Mouse (Mus musculus): ENCODE results near the gene Baiap3. TPM values are rescaled to one million over a fixed set of nuclear protein-coding genes. Genes with fewer than 3 reads are reported as not detected.

Gene Baiap3
- total RNA-seq, 2 experiments from 2014 or later: 14.8 to 29.8 TPM

DNA sequence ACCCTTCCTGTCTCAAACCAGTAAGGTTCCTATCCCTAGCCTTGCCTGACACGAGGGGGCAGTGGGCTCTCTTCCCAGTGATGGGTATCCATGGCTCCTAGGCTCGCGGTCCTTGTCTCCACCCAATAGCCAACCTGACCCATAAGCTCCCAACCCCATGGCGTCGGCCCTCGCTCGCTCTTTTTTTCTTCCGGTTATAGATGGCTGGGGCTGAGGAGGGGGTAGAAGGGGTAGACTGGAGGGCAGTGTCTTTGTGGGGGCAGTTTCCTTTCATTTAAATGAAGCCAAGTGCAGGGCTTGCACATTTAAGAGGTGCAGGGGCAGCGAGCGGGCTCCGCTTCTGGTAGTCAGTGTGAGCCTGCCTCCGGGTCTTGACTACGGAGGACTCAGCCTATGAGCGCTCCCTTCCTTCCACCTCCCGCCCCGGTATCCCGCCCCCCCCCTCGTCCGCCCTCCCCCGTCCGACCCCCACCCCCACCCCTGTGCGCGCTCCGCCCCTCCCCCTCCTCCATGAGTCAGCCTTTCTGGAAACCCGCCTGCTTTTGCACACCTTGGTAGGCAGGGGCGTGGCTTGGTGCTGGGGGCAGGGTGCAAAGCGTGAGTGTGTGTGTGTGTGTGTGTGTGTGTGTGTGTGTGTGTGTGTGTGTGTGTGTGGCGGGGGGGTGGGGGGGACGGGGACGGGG, 34.2 kb downstream of the Baiap3 start:
- Histone ChIP-seq H3K27ac (peak overlapping the region; percentile 90), H3K4me3 (peak overlapping the region; percentile 35)
- DNase-seq (ENCODE audit: extremely low spot score in 1 of 2, low spot score in 2 of 2): peak in 1 of 2 experiments; percentile 52
- intact Hi-C loops (cut with DNase I): loop anchor here (2.0 kb wide), 1 partner anchor 33 kb away; the partner anchor contains the start of gene Unkl
- TF ChIP-seq CTCF (IDR thresholded peaks at IDR 0.05): no peak

- Histone ChIP-seq H3K4me3 (no peak overlapping the region), H3K27ac (peak overlapping the region; percentile 90)
- DNase-seq (ENCODE audit: extremely low spot score in 1 of 2, low spot score in 2 of 2): no peak
- TF ChIP-seq CTCF (IDR thresholded peaks at IDR 0.05): no peak
- intact Hi-C loops (cut with DNase I): loop anchor here (2.0 kb wide), 1 partner anchor 32 kb away; the partner anchor contains the start of gene Unkl
Measured at GRCm38 (mm10) chr17:25220746-25221145, 35.4 kb downstream of the Baiap3 start.

GRCm38 (mm10) chr17:25219492-25220295, 36.5 kb downstream of the Baiap3 start:
- no peak overlapping the region; the same call in 1 of the 2 replicates for H3K27ac ChIP-seq
- no peak for DNase-seq (ENCODE audit: extremely low spot score in 1 of 2, low spot score in 2 of 2)
- no peak for TF ChIP-seq CTCF (IDR thresholded peaks at IDR 0.05)
- intact Hi-C loops (cut with DNase I): loop anchor here (2.0 kb wide), 1 partner anchor 31 kb away; the partner anchor contains the start of gene Unkl
- no peak overlapping the region for H3K4me3 ChIP-seq

- DNase-seq (ENCODE audit: extremely low spot score in 1 of 2, low spot score in 2 of 2): no peak
- Histone ChIP-seq H3K4me3 (no peak overlapping the region), H3K27ac (no peak overlapping the region)
- intact Hi-C loops (cut with DNase I): no loop called here
- no peak for TF ChIP-seq CTCF (IDR thresholded peaks at IDR 0.05)
Measured at GRCm38 (mm10) chr17:25218967-25219366, 37.2 kb downstream of the Baiap3 start.

- intact Hi-C loops (cut with DNase I): no loop called here
- Histone ChIP-seq H3K4me3 (no peak overlapping the region), H3K27ac (no peak overlapping the region)
- no peak for TF ChIP-seq CTCF (IDR thresholded peaks at IDR 0.05)
- no peak for DNase-seq (ENCODE audit: extremely low spot score in 1 of 2, low spot score in 2 of 2)
Measured at GRCm38 (mm10) chr17:25215431-25215830, 40.7 kb downstream of the Baiap3 start.

- DNase-seq (ENCODE audit: extremely low spot score in 1 of 2, low spot score in 2 of 2): no peak
- Histone ChIP-seq H3K4me3 (no peak overlapping the region), H3K27ac (peak overlapping the region; percentile 11; the same call in 1 of the 2 replicates)
- intact Hi-C loops (cut with DNase I): no loop called here
- no peak for TF ChIP-seq CTCF (IDR thresholded peaks at IDR 0.05)
Measured at GRCm38 (mm10) chr17:25211705-25212104, 44.5 kb downstream of the Baiap3 start.

GRCm38 (mm10) chr17:25210680-25211466, 45.3 kb downstream of the Baiap3 start:
- DNase-seq (ENCODE audit: extremely low spot score in 1 of 2, low spot score in 2 of 2): no peak
- peak overlapping the region; percentile 28; the same call in 1 of the 2 replicates for H3K27ac ChIP-seq

GRCm38 (mm10) chr17:25210006-25210405, 46.2 kb downstream of the Baiap3 start:
- intact Hi-C loops (cut with DNase I): no loop called here
- H3K27ac ChIP-seq: no peak overlapping the region
- no peak for DNase-seq (ENCODE audit: extremely low spot score in 1 of 2, low spot score in 2 of 2)
- H3K4me3 ChIP-seq: no peak overlapping the region
- no peak for TF ChIP-seq CTCF (IDR thresholded peaks at IDR 0.05)

More at GRCm38 (mm10) chr17:25210680-25211466, 45.3 kb downstream of the Baiap3 start:
- no peak for TF ChIP-seq CTCF (IDR thresholded peaks at IDR 0.05)
- intact Hi-C loops (cut with DNase I): no loop called here
- H3K4me3 ChIP-seq: no peak overlapping the region

GRCm38 (mm10) chr17:25202401-25202800, 53.8 kb downstream of the Baiap3 start:
- no peak for TF ChIP-seq CTCF (IDR thresholded peaks at IDR 0.05)
- no peak overlapping the region for H3K4me3 ChIP-seq
- no peak for DNase-seq (ENCODE audit: extremely low spot score in 1 of 2, low spot score in 2 of 2)
- H3K27ac ChIP-seq: no peak overlapping the region
- intact Hi-C loops (cut with DNase I): no loop called here

Small RNA genes lying within 50 kb of the gene (microRNA-seq; reads per million reads assigned to microRNA genes)
- 75.0 to 78.4 reads per million in 2 experiments for gene Mir3547

Other genes starting within 250 kb of the Baiap3 start
- 10 to 100 TPM; 31.9 to 33.9 TPM for gene Cramp1l, start 240.6 kb downstream of the Baiap3 start, total RNA-seq (2021)
- gene Ift140, start 240.3 kb downstream of the Baiap3 start, total RNA-seq (2021): 10 to 100 TPM; 17.9 to 21.0 TPM
- gene Tmem204, start 172.8 kb downstream of the Baiap3 start, total RNA-seq (2021): 10 to 100 TPM in 1 of 2 experiments, 1 to 10 TPM in 1; 9.5 to 11.1 TPM
- gene Telo2, start 140.4 kb downstream of the Baiap3 start, total RNA-seq (2021): 10 to 100 TPM; 25.8 to 30.7 TPM
- gene Ptx4, start 135.6 kb downstream of the Baiap3 start, total RNA-seq (2021): under 1 TPM; 0.33 to 0.63 TPM
- gene Clcn7, start 123.0 kb downstream of the Baiap3 start, total RNA-seq (2021): 10 to 100 TPM; 48.5 to 53.9 TPM
- gene Ccdc154, start 93.9 kb downstream of the Baiap3 start, total RNA-seq (2021): under 1 TPM in 1 of 2 experiments, not detected in 1; 0.14 TPM
- gene Gm38655, start 80.9 kb downstream of the Baiap3 start, total RNA-seq (2021): not detected
- 10 to 100 TPM; 20.2 to 20.8 TPM for gene BC003965, start 71.8 kb downstream of the Baiap3 start, total RNA-seq (2021)
- gene Unkl, start 68.0 kb downstream of the Baiap3 start, total RNA-seq (2021): 10 to 100 TPM; 39.0 to 40.7 TPM
- 10 to 100 TPM; 78.1 to 81.4 TPM for gene Gnptg, start 16.2 kb downstream of the Baiap3 start, total RNA-seq (2021)
- 10 to 100 TPM; 24.6 to 25.9 TPM for gene Tsr3, start 16.2 kb downstream of the Baiap3 start, total RNA-seq (2021)
- gene Ube2i, start 18.3 kb upstream of the Baiap3 start, total RNA-seq (2021): 100 to 1,000 TPM; 215 to 223 TPM
- gene Prss34, start 42.0 kb upstream of the Baiap3 start, total RNA-seq (2021): not detected
- gene Prss28, start 52.3 kb upstream of the Baiap3 start, total RNA-seq (2021): not detected
- not detected for gene Prss29, start 62.3 kb upstream of the Baiap3 start, total RNA-seq (2021)
- not detected for gene Tpsab1, start 89.2 kb upstream of the Baiap3 start, total RNA-seq (2021)
- gene Tpsb2, start 109.9 kb upstream of the Baiap3 start, total RNA-seq (2021): not detected
- gene Tpsg1, start 112.9 kb upstream of the Baiap3 start, total RNA-seq (2021): not detected
- 10 to 100 TPM; 45.2 to 48.0 TPM for gene Cacna1h, start 177.4 kb upstream of the Baiap3 start, total RNA-seq (2021)
- gene Tekt4, start 198.3 kb upstream of the Baiap3 start, total RNA-seq (2021): 1 to 10 TPM; 2.1 to 2.4 TPM
- gene Sstr5, start 240.9 kb upstream of the Baiap3 start, total RNA-seq (2021): under 1 TPM; 0.18 to 0.21 TPM